ENCODE assay signal across 24 mouse cellular contexts in the genomic region with DNA sequence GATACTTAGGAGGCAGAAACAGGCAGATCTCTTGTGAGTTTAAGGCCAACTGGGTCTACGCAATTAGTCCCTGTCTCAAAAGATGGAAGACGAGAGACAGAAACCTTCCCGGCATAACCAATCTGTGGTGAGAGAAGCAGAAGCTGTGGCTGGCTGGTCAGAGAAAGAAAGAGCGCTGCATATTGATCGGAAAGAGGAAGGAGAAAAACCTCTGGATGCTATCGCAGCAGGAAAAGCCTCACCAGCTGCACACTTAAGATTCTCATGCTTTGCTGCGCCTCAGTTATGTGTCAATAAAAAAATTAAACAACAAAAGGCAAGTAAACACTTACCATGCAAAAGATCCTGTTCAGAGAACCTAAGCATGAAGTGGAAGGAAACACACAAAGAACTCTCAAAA. TPM values are rescaled to one million over a fixed set of nuclear protein-coding genes. Genes with fewer than 3 reads are reported as not detected.
A peak's percentile ranks its signal among the peaks of the same experiment; 100 is the strongest.
DNase-seq lines count a peak whose midpoint lies in the region; ATAC-seq and TF ChIP-seq lines count a peak whose summit lies in the region.
"Had no signal": no experiment of that assay in that cellular context is flagged by ENCODE, and none has a peak within 500 bp of the region (broad histone marks: within the 10 kb centered on the region; RNA-seq: fewer than 3 reads in every experiment).

No protein-coding gene starts in this region.

- in situ Hi-C loops in CH12.LX (cut with MboI; ENCODE audit: low pct_ligation_motif_present, low pct_unique_long_range_greater_than_20kb, low sequenced_read_pairs): no loop called here

- no peak for TF ChIP-seq CTCF in lung, embryonic 14.5 days (IDR thresholded peaks at IDR 0.05; ENCODE audit: low read depth)
- TF ChIP-seq CTCF in CH12.LX (conservative IDR thresholded peaks at IDR 0.05 in 1 of 2, IDR thresholded peaks at IDR 0.05 in 1 of 2; ENCODE audit: low read depth in 2 of 2, low read length in 2 of 2): no peak
- TF ChIP-seq CTCF in kidney, adult 2 months (conservative IDR thresholded peaks at IDR 0.05; ENCODE audit: insufficient read depth, insufficient read length, low read depth, low read length): no peak

- no peak; the same call in 1 of the 2 replicates for TF ChIP-seq EP300 in CH12.LX (IDR thresholded peaks at IDR 0.05; ENCODE audit: low read length)

- no peak overlapping the region for H3K4me3 ChIP-seq in lung, embryonic 14.5 days (ENCODE audit: low read depth, low read length)
- no peak overlapping the region for H3K4me3 ChIP-seq in CH12.LX (replicated peaks in 1 of 3; ENCODE audit: low read depth in 2 of 3, low read length in 2 of 3, poor library complexity in 1 of 3)
- no peak overlapping the region for H3K4me3 ChIP-seq in kidney, adult 2 months (ENCODE audit: insufficient read depth, low read depth, low read length)
- H3K4me3 ChIP-seq: embryonic facial prominence, embryonic 15.5 days; forebrain, embryonic 15.5 days; limb, embryonic 13.5 days; liver, embryonic 13.5 days; midbrain, embryonic 10.5 days; neural tube, embryonic 15.5 days had no signal

- H3K9me3 ChIP-seq in lung, embryonic 14.5 days (ENCODE audit: low read depth, low read length): no peaks in the 10 kb centered on the region
- no peaks in the 10 kb centered on the region for H3K9me3 ChIP-seq in CH12.LX (replicated peaks; ENCODE audit: low read length)
- H3K9me3 ChIP-seq: embryonic facial prominence, embryonic 15.5 days; forebrain, embryonic 15.5 days; G1E; limb, embryonic 13.5 days; liver, embryonic 13.5 days; midbrain, embryonic 10.5 days; neural tube, embryonic 15.5 days had no signal

- H3K27ac ChIP-seq in lung, embryonic 14.5 days (ENCODE audit: low read depth): peak overlapping the region; percentile 54
- no peak overlapping the region for H3K27ac ChIP-seq in CH12.LX (ENCODE audit: insufficient read depth, low read depth)
- no peak overlapping the region for H3K27ac ChIP-seq in kidney, adult 2 months (ENCODE audit: insufficient read depth, low read depth, low read length)
- H3K27ac ChIP-seq: embryonic facial prominence, embryonic 15.5 days; forebrain, embryonic 15.5 days; hindbrain, embryonic 14.5 days; limb, embryonic 13.5 days; midbrain, embryonic 10.5 days; neural tube, embryonic 15.5 days had no signal

- 92% methylated on average over 7 of the region's 7 CpGs for WGBS in lung, embryonic 14.5 days
- WGBS in kidney, adult 2 months: 93% methylated on average over 7 of the region's 7 CpGs

- H3K27me3 ChIP-seq in lung, embryonic 14.5 days (ENCODE audit: insufficient read depth, low read length): no peaks in the 10 kb centered on the region
- peaks cover 7% of the 10 kb centered on the region for H3K27me3 ChIP-seq in CH12.LX (replicated peaks)
- H3K27me3 ChIP-seq in kidney, adult 2 months (replicated peaks; ENCODE audit: control insufficient read depth, insufficient read depth, low read length): no peaks in the 10 kb centered on the region
- H3K27me3 ChIP-seq: embryonic facial prominence, embryonic 15.5 days; forebrain, embryonic 15.5 days; limb, embryonic 13.5 days; liver, embryonic 13.5 days; neural tube, embryonic 15.5 days had no signal

- TF ChIP-seq POLR2A in CH12.LX (IDR thresholded peaks at IDR 0.05; ENCODE audit: low read depth, low read length): no peak
- no peak for TF ChIP-seq POLR2A in kidney, adult 2 months (IDR thresholded peaks at IDR 0.05; ENCODE audit: low read depth, low read length)

- no peaks in the 10 kb centered on the region for H3K36me3 ChIP-seq in lung, embryonic 14.5 days (ENCODE audit: insufficient read depth)
- H3K36me3 ChIP-seq in CH12.LX (replicated peaks in 1 of 2; ENCODE audit: control insufficient read depth in 1 of 2, insufficient read depth in 1 of 2, low read length in 1 of 2): no peaks in the 10 kb centered on the region
- no peaks in the 10 kb centered on the region for H3K36me3 ChIP-seq in kidney, adult 2 months (ENCODE audit: control insufficient read depth, insufficient read depth, low read length)
- H3K36me3 ChIP-seq: embryonic facial prominence, embryonic 15.5 days; forebrain, embryonic 15.5 days; G1E; limb, embryonic 13.5 days; liver, embryonic 13.5 days; midbrain, embryonic 10.5 days; neural tube, embryonic 15.5 days had no signal

- TF ChIP-seq RAD21 in CH12.LX (IDR thresholded peaks at IDR 0.05; ENCODE audit: low read depth, low read length): no peak

- H3K79me2 ChIP-seq in CH12.LX (replicated peaks; ENCODE audit: control insufficient read depth, extremely low read depth, insufficient read depth, poor library complexity, severe bottlenecking): no peaks in the 10 kb centered on the region

- no peak overlapping the region for H3K4me2 ChIP-seq in lung, embryonic 14.5 days
- H3K4me2 ChIP-seq in CH12.LX (ENCODE audit: insufficient read depth, low read depth, poor library complexity, severe bottlenecking): no peak overlapping the region
- H3K4me2 ChIP-seq: embryonic facial prominence, embryonic 15.5 days; forebrain, embryonic 15.5 days; hindbrain, embryonic 14.5 days; limb, embryonic 13.5 days; liver, embryonic 13.5 days; neural tube, embryonic 15.5 days had no signal

- ATAC-seq in lung, embryonic 14.5 days (ENCODE audit: insufficient read depth): no peak
- peak; percentile 68 for ATAC-seq in common myeloid progenitor, adult 5-6 weeks (replicated peaks; ENCODE audit: low read depth, poor library complexity, severe bottlenecking)
- ATAC-seq in megakaryocyte progenitor cell, adult 5-6 weeks (replicated peaks; ENCODE audit: poor library complexity): peak; percentile 56
- ATAC-seq: activated CD4-positive, CD25-positive, alpha-beta regulatory T cell, adult 4 months; forebrain, embryonic 15.5 days; inflammation-experienced regulatory T-cells, adult 6 months had no signal

- dilution Hi-C loops in CH12.LX (cut with MboI; ENCODE audit: extremely low pct_ligation_motif_present, extremely low pct_unique_long_range_greater_than_20kb, low sequenced_read_pairs): no loop called here

- no peak for DNase-seq in lung, embryonic 14.5 days
- DNase-seq in lung, postnatal 10 days: no peak
- peak; percentile 17 for DNase-seq in CH12.LX (ENCODE audit: extremely low read depth)
- DNase-seq in urinary bladder, postnatal 36 days (ENCODE audit: low spot score in 2 of 2): no peak
- DNase-seq in kidney, adult 2 months: no peak
- DNase-seq: adrenal gland, adult 8-10 months; cerebellum, adult 8-10 months; cerebellum, postnatal 36 days; gastrocnemius, postnatal 10 days; heart, postnatal 36 days; kidney, postnatal 36 days; liver, embryonic 13.5 days; right cerebral cortex, adult 18-20 months had no signal

- H3K9ac ChIP-seq in lung, embryonic 14.5 days: no peak overlapping the region
- H3K9ac ChIP-seq in CH12.LX (ENCODE audit: insufficient read depth, low read depth): no peak overlapping the region
- H3K9ac ChIP-seq: embryonic facial prominence, embryonic 15.5 days; forebrain, embryonic 15.5 days; hindbrain, embryonic 14.5 days; limb, embryonic 13.5 days; liver, embryonic 13.5 days; neural tube, embryonic 15.5 days had no signal

- H3K4me1 ChIP-seq in lung, embryonic 14.5 days (ENCODE audit: insufficient read depth): peaks cover 22% of the 10 kb centered on the region
- H3K4me1 ChIP-seq in CH12.LX (ENCODE audit: control insufficient read depth in 1 of 2, insufficient read depth in 2 of 2): peaks cover 0 to 12% of the 10 kb centered on the region in 2 experiments; a peak in 2 of 4 replicates
- H3K4me1 ChIP-seq in kidney, adult 2 months (ENCODE audit: control insufficient read depth, insufficient read depth, low read length): peaks cover 6% of the 10 kb centered on the region; the same call in 1 of the 2 replicates
- H3K4me1 ChIP-seq: midbrain, embryonic 10.5 days had no signal

TF ChIP-seq in CH12.LX, 34 proteins besides CTCF, POLR2A, EP300 and RAD21 (continues in another document):
- TF ChIP-seq USF1 (IDR thresholded peaks at IDR 0.05; ENCODE audit: low read depth, low read length) (no peak), NELFE (IDR thresholded peaks at IDR 0.05; ENCODE audit: low read depth, low read length) (no peak), RCOR1 (conservative IDR thresholded peaks at IDR 0.05; ENCODE audit: low read depth, low read length) (no peak), HCFC1 (IDR thresholded peaks at IDR 0.05; ENCODE audit: low read depth, low read length) (no peak), MXI1 (IDR thresholded peaks at IDR 0.05; ENCODE audit: low read depth, low read length) (no peak), UBTF (IDR thresholded peaks at IDR 0.05; ENCODE audit: low read depth, low read length) (no peak), ELF1 (IDR thresholded peaks at IDR 0.05; ENCODE audit: low read depth, low read length) (no peak), MAZ (IDR thresholded peaks at IDR 0.05; ENCODE audit: low read depth, low read length) (no peak), GABPA (IDR thresholded peaks at IDR 0.05; ENCODE audit: insufficient replicate concordance, low read depth, low read length) (no peak), PAX5 (IDR thresholded peaks at IDR 0.05; ENCODE audit: low read length) (no peak)

RNA-seq across cellular contexts. Expression of a gene that starts 41.1 kb away (rescaled TPM):
- polyA plus RNA-seq in lung, embryonic 14.5 days (2014; fragmentation: Nextera tagmentation; extraction: Ambion mirVana): 5.0 and 7.1 TPM in 2 replicates
- total RNA-seq in CH12.LX (2012; rRNA removed): 16.5 and 27.2 TPM in 2 replicates
- total RNA-seq in CH12.LX (2014; rRNA removed): 13.9 and 15.0 TPM in 2 replicates
- polyA plus RNA-seq in CH12.LX (2012; ENCODE audit: insufficient read length, low read depth): 12.4 and 12.6 TPM in 2 replicates
- total RNA-seq in common myeloid progenitor, adult 5-6 weeks (2017): 66.9 and 67.4 TPM in 2 replicates
- total RNA-seq in megakaryocyte progenitor cell, adult 5-6 weeks (2015): 28.1 and 41.7 TPM in 2 replicates
- total RNA-seq in megakaryocyte progenitor cell, adult 5-6 weeks (2017): 24.6 and 33.1 TPM in 2 replicates
- polyA plus RNA-seq in kidney, adult 2 months (2012; rRNA removed): 26.3 and 28.4 TPM in 2 replicates

RNA-seq across cellular contexts. Expression of a gene that starts 42.7 kb away (rescaled TPM):
- 30.9 and 32.5 TPM in 2 replicates for polyA plus RNA-seq in lung, embryonic 14.5 days (2014; fragmentation: Nextera tagmentation; extraction: Ambion mirVana)
- 14.2 and 21.6 TPM in 2 replicates for total RNA-seq in CH12.LX (2012; rRNA removed)
- 12.8 and 16.3 TPM in 2 replicates for total RNA-seq in CH12.LX (2014; rRNA removed)
- 17.6 and 18.9 TPM in 2 replicates for polyA plus RNA-seq in CH12.LX (2012; ENCODE audit: insufficient read length, low read depth)
- 62.8 and 68.5 TPM in 2 replicates for total RNA-seq in common myeloid progenitor, adult 5-6 weeks (2017)
- total RNA-seq in megakaryocyte progenitor cell, adult 5-6 weeks (2015): 52.9 and 58.3 TPM in 2 replicates
- total RNA-seq in megakaryocyte progenitor cell, adult 5-6 weeks (2017): 65.1 and 74.4 TPM in 2 replicates
- 45.3 and 45.7 TPM in 2 replicates for polyA plus RNA-seq in kidney, adult 2 months (2012; rRNA removed)

RNA-seq across cellular contexts. Expression of a gene that starts 57.7 kb away (rescaled TPM):
- polyA plus RNA-seq in lung, embryonic 14.5 days (2014; fragmentation: Nextera tagmentation; extraction: Ambion mirVana): 1,155 and 1,206 TPM in 2 replicates
- total RNA-seq in CH12.LX (2012; rRNA removed) (1,014 and 1,058 TPM in 2 replicates), CH12.LX (2014; rRNA removed) (1,031 and 1,121 TPM in 2 replicates)
- 962 and 1,053 TPM in 2 replicates for polyA plus RNA-seq in CH12.LX (2012; ENCODE audit: insufficient read length, low read depth)
- 922 and 1,068 TPM in 2 replicates for total RNA-seq in common myeloid progenitor, adult 5-6 weeks (2017)
- 871 and 938 TPM in 2 replicates for total RNA-seq in megakaryocyte progenitor cell, adult 5-6 weeks (2015)
- 947 and 991 TPM in 2 replicates for total RNA-seq in megakaryocyte progenitor cell, adult 5-6 weeks (2017)
- polyA plus RNA-seq in kidney, adult 2 months (2012; rRNA removed): 98.9 and 109 TPM in 2 replicates
